In genomic region chr2:32742173-32742531, GRCm38 (mm10) we compare ENCODE assay signal across 10 mouse cellular contexts. TPM values are rescaled to one million over a fixed set of nuclear protein-coding genes. Genes with fewer than 3 reads are reported as not detected.
A peak's percentile ranks its signal among the peaks of the same experiment; 100 is the strongest.
DNase-seq lines count a peak whose midpoint lies in the region; ATAC-seq and TF ChIP-seq lines count a peak whose summit lies in the region.
"Had no signal": no experiment of that assay in that cellular context is flagged by ENCODE, and none has a peak within 500 bp of the region (broad histone marks: within the 10 kb centered on the region; RNA-seq: fewer than 3 reads in every experiment).

No protein-coding gene starts in this region.

- no peak for DNase-seq in gastrocnemius, adult 2 months
- no peak for DNase-seq in gastrocnemius, postnatal 36 days
- DNase-seq in cerebellum, postnatal 10 days, result peak; percentile 92 to 94
- DNase-seq in frontal cortex, postnatal 25 days (ENCODE audit: low spot score in 2 of 2), result peak; percentile 55 to 78
- peak; percentile 64 to 84 for DNase-seq in left cerebral cortex, adult 9 months (ENCODE audit: low spot score in 2 of 2)
- no peak for DNase-seq in kidney, postnatal 14 days

- 11% methylated on average over 18 of the region's 18 CpGs for WGBS in neural tube, embryonic 14.5 days

- peak; percentile 94 for ATAC-seq in neural tube, embryonic 14.5 days (ENCODE audit: low read depth)
- no peak for ATAC-seq in CD4-positive, CD25-positive, alpha-beta regulatory T cell, adult 4 months

- H3K36me3 ChIP-seq in neural tube, embryonic 14.5 days (ENCODE audit: control insufficient read depth, insufficient read depth, low read length), result peaks cover 22% of the 10 kb centered on the region

- TF ChIP-seq CTCF in gastrocnemius, adult 2 months (IDR thresholded peaks at IDR 0.05), result no peak

- no peak overlapping the region for H3K27ac ChIP-seq in gastrocnemius, adult 2 months
- H3K27ac ChIP-seq in neural tube, embryonic 14.5 days (ENCODE audit: low read depth, low read length), result peak overlapping the region; percentile 86

- peak overlapping the region; percentile 67 for H3K4me3 ChIP-seq in gastrocnemius, adult 2 months
- H3K4me3 ChIP-seq in neural tube, embryonic 14.5 days (ENCODE audit: low read depth, low read length), result peak overlapping the region; percentile 77
- H3K4me3 ChIP-seq: erythroblast, embryonic 14.5 days had no signal

- intact Hi-C loops in gastrocnemius, adult 2 months (cut with DNase I), result no loop called here
- intact Hi-C loops in gastrocnemius, postnatal 36 days (cut with DNase I), result no loop called here

- H3K9ac ChIP-seq in neural tube, embryonic 14.5 days (replicated peaks; ENCODE audit: low read depth, low read length), result peak overlapping the region; percentile 90

- peak overlapping the region; percentile 72 for H3K4me2 ChIP-seq in neural tube, embryonic 14.5 days (ENCODE audit: low read depth, low read length)

- no peaks in the 10 kb centered on the region for H3K9me3 ChIP-seq in neural tube, embryonic 14.5 days (ENCODE audit: control insufficient read depth, low read length)

- H3K27me3 ChIP-seq in neural tube, embryonic 14.5 days (ENCODE audit: control insufficient read depth, insufficient read depth, low read length), result no peaks in the 10 kb centered on the region

- H3K4me1 ChIP-seq in neural tube, embryonic 14.5 days (ENCODE audit: control insufficient read depth, insufficient read depth, low read length), result peaks cover 19% of the 10 kb centered on the region

RNA-seq across cellular contexts. Expression of gene 6330409D20Rik, which starts 1.3 kb away (rescaled TPM):
- total RNA-seq in gastrocnemius, adult 2 months (2021), result not detected
- total RNA-seq in gastrocnemius, postnatal 36 days (2021), result not detected
- 3.9 TPM in 2 replicates for polyA plus RNA-seq in neural tube, embryonic 14.5 days (2014; fragmentation: Nextera tagmentation; extraction: Ambion mirVana)
- polyA plus RNA-seq in CD4-positive, CD25-positive, alpha-beta regulatory T cell, adult 4 months (2017; shearing (Covaris generic)), result under 1 TPM in 1 of 2 experiments, not detected in 1; 0.58 TPM
- polyA plus RNA-seq: erythroblast, embryonic 14.5 days; small intestine, adult 2 months had no signal

RNA-seq across cellular contexts. Expression of gene Tor2a, which starts 14.9 kb away (rescaled TPM):
- 1 to 10 TPM; 3.7 to 4.9 TPM for total RNA-seq in gastrocnemius, adult 2 months (2021)
- 1 to 10 TPM; 3.9 to 5.1 TPM for total RNA-seq in gastrocnemius, postnatal 36 days (2021)
- 56.0 and 57.6 TPM in 2 replicates for polyA plus RNA-seq in neural tube, embryonic 14.5 days (2014; fragmentation: Nextera tagmentation; extraction: Ambion mirVana)
- 10 to 100 TPM; 64.5 to 84.5 TPM for polyA plus RNA-seq in CD4-positive, CD25-positive, alpha-beta regulatory T cell, adult 4 months (2017; shearing (Covaris generic))

RNA-seq across cellular contexts. Expression of gene Sh2d3c, which starts 21.3 kb away (rescaled TPM):
- 10 to 100 TPM in 1 of 2 experiments, 1 to 10 TPM in 1; 4.4 to 12.0 TPM for total RNA-seq in gastrocnemius, adult 2 months (2021)
- total RNA-seq in gastrocnemius, postnatal 36 days (2021), result 1 to 10 TPM; 6.4 to 7.0 TPM
- 41.2 and 51.2 TPM in 2 replicates for polyA plus RNA-seq in neural tube, embryonic 14.5 days (2014; fragmentation: Nextera tagmentation; extraction: Ambion mirVana)
- 10 to 100 TPM; 54.0 to 90.6 TPM for polyA plus RNA-seq in CD4-positive, CD25-positive, alpha-beta regulatory T cell, adult 4 months (2017; shearing (Covaris generic))

RNA-seq across cellular contexts. Expression of gene Cdk9, which starts 29.3 kb away (rescaled TPM):
- total RNA-seq in gastrocnemius, adult 2 months (2021), result 10 to 100 TPM; 20.2 to 22.0 TPM
- total RNA-seq in gastrocnemius, postnatal 36 days (2021), result 10 to 100 TPM; 18.1 to 21.0 TPM
- 54.4 and 57.5 TPM in 2 replicates for polyA plus RNA-seq in neural tube, embryonic 14.5 days (2014; fragmentation: Nextera tagmentation; extraction: Ambion mirVana)
- 10 to 100 TPM; 16.3 to 22.9 TPM for polyA plus RNA-seq in CD4-positive, CD25-positive, alpha-beta regulatory T cell, adult 4 months (2017; shearing (Covaris generic))

RNA-seq across cellular contexts. Expression of gene Ttc16, which starts 33.3 kb away (rescaled TPM):
- total RNA-seq in gastrocnemius, adult 2 months (2021), result not detected
- not detected for total RNA-seq in gastrocnemius, postnatal 36 days (2021)
- 0.36 and 0.82 TPM in 2 replicates for polyA plus RNA-seq in neural tube, embryonic 14.5 days (2014; fragmentation: Nextera tagmentation; extraction: Ambion mirVana)
- polyA plus RNA-seq in CD4-positive, CD25-positive, alpha-beta regulatory T cell, adult 4 months (2017; shearing (Covaris generic)), result 1 to 10 TPM; 1.4 to 1.6 TPM
- polyA plus RNA-seq: erythroblast, embryonic 14.5 days had no signal

Comparison
In these comparisons a context has a peak if more than half of its experiments do, and no peak if none do; other contexts are left out.
1. DNase-seq: peak in cerebellum, postnatal 10 days (2 of 2), frontal cortex, postnatal 25 days (2 of 2) and left cerebral cortex, adult 9 months (2 of 2); none in gastrocnemius, adult 2 months (single experiment), gastrocnemius, postnatal 36 days (0 of 2) and kidney, postnatal 14 days (single experiment).